Mouse (Mus musculus): Measurements from ENCODE around the gene Stk11. TPM values are rescaled to one million over a fixed set of nuclear protein-coding genes. Genes with fewer than 3 reads are reported as not detected.

The Stk11 gene
- polyA plus RNA-seq, 1 experiment: 222 TPM

GRCm38 (mm10) chr10:80139975-80140665 lies 24.5 kb downstream of the Stk11 start:
- Histone ChIP-seq H3K27me3 (ENCODE audit: control insufficient read depth, insufficient read depth, low read length) (no peaks in the 10 kb centered on the region), H3K4me1 (ENCODE audit: control insufficient read depth, insufficient read depth, low read length) (peaks cover 42% of the 10 kb centered on the region), H3K4me3 (ENCODE audit: control insufficient read depth, low read depth, low read length) (no peak overlapping the region), H3K36me3 (ENCODE audit: control insufficient read depth, insufficient read depth, low read length) (peaks cover 4% of the 10 kb centered on the region; the same call in 1 of the 2 replicates), H3K27ac (ENCODE audit: control insufficient read depth, insufficient read depth, low read depth, low read length) (no peak overlapping the region)
- no peak for TF ChIP-seq POLR2A (IDR thresholded peaks at IDR 0.05; ENCODE audit: control insufficient read depth, low read depth, low read length)
- TF ChIP-seq CTCF (IDR thresholded peaks at IDR 0.05; ENCODE audit: control insufficient read depth, insufficient read depth, insufficient replicate concordance, low read depth, low read length): no peak

- H3K4me1 ChIP-seq (ENCODE audit: control insufficient read depth, insufficient read depth, low read length): peaks cover 43% of the 10 kb centered on the region
- H3K27me3 ChIP-seq (ENCODE audit: control insufficient read depth, insufficient read depth, low read length): no peaks in the 10 kb centered on the region
Observed at GRCm38 (mm10) chr10:80140666-80141035, 25.0 kb downstream of the Stk11 start, which contains the start of gene Cbarp. TSS of gene Cbarp (minus strand) at chr10:80140835.

GRCm38 (mm10) chr10:80141243-80141642 lies 25.6 kb downstream of the Stk11 start:
- H3K27me3 ChIP-seq (ENCODE audit: control insufficient read depth, insufficient read depth, low read length): no peaks in the 10 kb centered on the region
- H3K36me3 ChIP-seq (ENCODE audit: control insufficient read depth, insufficient read depth, low read length): peaks cover 4% of the 10 kb centered on the region; the same call in 1 of the 2 replicates
- peak overlapping the region; percentile 85 for H3K27ac ChIP-seq (ENCODE audit: control insufficient read depth, insufficient read depth, low read depth, low read length)
- H3K4me1 ChIP-seq (ENCODE audit: control insufficient read depth, insufficient read depth, low read length): peaks cover 47% of the 10 kb centered on the region
- peak overlapping the region; percentile 81 for H3K4me3 ChIP-seq (ENCODE audit: control insufficient read depth, low read depth, low read length)
- TF ChIP-seq POLR2A (IDR thresholded peaks at IDR 0.05; ENCODE audit: control insufficient read depth, low read depth, low read length) (peak; percentile 14; the same call in 1 of the 2 replicates), CTCF (IDR thresholded peaks at IDR 0.05; ENCODE audit: control insufficient read depth, insufficient read depth, insufficient replicate concordance, low read depth, low read length) (peak; percentile 43; the same call in 1 of the 2 replicates)

More at GRCm38 (mm10) chr10:80140666-80141035, 25.0 kb downstream of the Stk11 start, which contains the start of gene Cbarp:
- peak within 1 kb of the TSS; percentile 85 for H3K27ac ChIP-seq (ENCODE audit: control insufficient read depth, insufficient read depth, low read depth, low read length)
- H3K4me3 ChIP-seq (ENCODE audit: control insufficient read depth, low read depth, low read length): peak within 1 kb of the TSS; percentile 81
- no peak for TF ChIP-seq CTCF (IDR thresholded peaks at IDR 0.05; ENCODE audit: control insufficient read depth, insufficient read depth, insufficient replicate concordance, low read depth, low read length)
- no peak for TF ChIP-seq POLR2A (IDR thresholded peaks at IDR 0.05; ENCODE audit: control insufficient read depth, low read depth, low read length)
- peaks cover 4% of the 10 kb centered on the region; the same call in 1 of the 2 replicates for H3K36me3 ChIP-seq (ENCODE audit: control insufficient read depth, insufficient read depth, low read length)

GRCm38 (mm10) chr10:80141786-80142529 lies 26.4 kb downstream of the Stk11 start:
- Histone ChIP-seq H3K36me3 (ENCODE audit: control insufficient read depth, insufficient read depth, low read length) (peaks cover 4% of the 10 kb centered on the region; the same call in 1 of the 2 replicates), H3K4me3 (ENCODE audit: control insufficient read depth, low read depth, low read length) (peak overlapping the region; percentile 81), H3K27me3 (ENCODE audit: control insufficient read depth, insufficient read depth, low read length) (no peaks in the 10 kb centered on the region), H3K27ac (ENCODE audit: control insufficient read depth, insufficient read depth, low read depth, low read length) (peak overlapping the region; percentile 46), H3K4me1 (ENCODE audit: control insufficient read depth, insufficient read depth, low read length) (peaks cover 46% of the 10 kb centered on the region)
- TF ChIP-seq POLR2A (IDR thresholded peaks at IDR 0.05; ENCODE audit: control insufficient read depth, low read depth, low read length) (peak; percentile 93), CTCF (IDR thresholded peaks at IDR 0.05; ENCODE audit: control insufficient read depth, insufficient read depth, insufficient replicate concordance, low read depth, low read length) (no peak)

- Histone ChIP-seq H3K4me1 (ENCODE audit: control insufficient read depth, insufficient read depth, low read length) (peaks cover 44% of the 10 kb centered on the region), H3K36me3 (ENCODE audit: control insufficient read depth, insufficient read depth, low read length) (peaks cover 4% of the 10 kb centered on the region; the same call in 1 of the 2 replicates), H3K27ac (ENCODE audit: control insufficient read depth, insufficient read depth, low read depth, low read length) (peak overlapping the region; percentile 46), H3K4me3 (ENCODE audit: control insufficient read depth, low read depth, low read length) (peak overlapping the region; percentile 81), H3K27me3 (ENCODE audit: control insufficient read depth, insufficient read depth, low read length) (no peaks in the 10 kb centered on the region)
- TF ChIP-seq POLR2A (IDR thresholded peaks at IDR 0.05; ENCODE audit: control insufficient read depth, low read depth, low read length): no peak
- TF ChIP-seq CTCF (IDR thresholded peaks at IDR 0.05; ENCODE audit: control insufficient read depth, insufficient read depth, insufficient replicate concordance, low read depth, low read length): no peak
Observed at GRCm38 (mm10) chr10:80142530-80142925, 26.9 kb downstream of the Stk11 start.

- H3K36me3 ChIP-seq (ENCODE audit: control insufficient read depth, insufficient read depth, low read length): peaks cover 4% of the 10 kb centered on the region; the same call in 1 of the 2 replicates
- H3K4me1 ChIP-seq (ENCODE audit: control insufficient read depth, insufficient read depth, low read length): peaks cover 44% of the 10 kb centered on the region
- no peak for TF ChIP-seq CTCF (IDR thresholded peaks at IDR 0.05; ENCODE audit: control insufficient read depth, insufficient read depth, insufficient replicate concordance, low read depth, low read length)
- TF ChIP-seq POLR2A (IDR thresholded peaks at IDR 0.05; ENCODE audit: control insufficient read depth, low read depth, low read length): no peak
- no peaks in the 10 kb centered on the region for H3K27me3 ChIP-seq (ENCODE audit: control insufficient read depth, insufficient read depth, low read length)
- no peak overlapping the region for H3K4me3 ChIP-seq (ENCODE audit: control insufficient read depth, low read depth, low read length)
- H3K27ac ChIP-seq (ENCODE audit: control insufficient read depth, insufficient read depth, low read depth, low read length): no peak overlapping the region
Observed at GRCm38 (mm10) chr10:80143664-80144063, 28.1 kb downstream of the Stk11 start.

GRCm38 (mm10) chr10:80144159-80144558 lies 28.6 kb downstream of the Stk11 start:
- H3K36me3 ChIP-seq (ENCODE audit: control insufficient read depth, insufficient read depth, low read length): peaks cover 4% of the 10 kb centered on the region; the same call in 1 of the 2 replicates
- no peak for TF ChIP-seq POLR2A (IDR thresholded peaks at IDR 0.05; ENCODE audit: control insufficient read depth, low read depth, low read length)
- TF ChIP-seq CTCF (IDR thresholded peaks at IDR 0.05; ENCODE audit: control insufficient read depth, insufficient read depth, insufficient replicate concordance, low read depth, low read length): no peak
- H3K4me1 ChIP-seq (ENCODE audit: control insufficient read depth, insufficient read depth, low read length): peaks cover 43% of the 10 kb centered on the region
- no peaks in the 10 kb centered on the region for H3K27me3 ChIP-seq (ENCODE audit: control insufficient read depth, insufficient read depth, low read length)
- H3K27ac ChIP-seq (ENCODE audit: control insufficient read depth, insufficient read depth, low read depth, low read length): no peak overlapping the region
- H3K4me3 ChIP-seq (ENCODE audit: control insufficient read depth, low read depth, low read length): no peak overlapping the region
